Mouse (Mus musculus): ENCODE results near the gene Mpc2.
A peak's percentile ranks its signal among the peaks of the same experiment; 100 is the strongest.

Gene Mpc2

GRCm38 (mm10) chr1:165460360-165460800 lies at the start of gene Mpc2, which contains the start of gene Dcaf6:
TSS of gene Mpc2 (plus strand) at chr1:165460637.
TSS of gene Dcaf6 (minus strand) at chr1:165460475.
- DNase-seq = peak; percentile 100

- no peak for DNase-seq
These were observed 39.0 kb upstream of the Mpc2 start for GRCm38 (mm10) chr1:165421357-165421915.

- DNase-seq = peak; percentile 54
These were observed 34.2 kb upstream of the Mpc2 start for GRCm38 (mm10) chr1:165426254-165426653.

- DNase-seq = no peak
These were observed 27.6 kb upstream of the Mpc2 start for GRCm38 (mm10) chr1:165432883-165433282.

GRCm38 (mm10) chr1:165438289-165439021 lies 22.0 kb upstream of the Mpc2 start:
- DNase-seq = no peak

- DNase-seq = no peak
These were observed 19.6 kb upstream of the Mpc2 start for GRCm38 (mm10) chr1:165440788-165441187.

GRCm38 (mm10) chr1:165441201-165441600 lies 19.2 kb upstream of the Mpc2 start:
- DNase-seq = no peak

- DNase-seq = no peak
These were observed 18.7 kb upstream of the Mpc2 start for GRCm38 (mm10) chr1:165441719-165442118.

GRCm38 (mm10) chr1:165459041-165459502 lies 1.4 kb upstream of the Mpc2 start:
- no peak for DNase-seq

GRCm38 (mm10) chr1:165459503-165460181 lies 795 bp upstream of the Mpc2 start:
- peak; percentile 79 for DNase-seq

GRCm38 (mm10) chr1:165460801-165461377 lies 452 bp downstream of the Mpc2 start:
- peak; percentile 100 for DNase-seq

- DNase-seq = peak; percentile 22
These were observed 1.2 kb downstream of the Mpc2 start for GRCm38 (mm10) chr1:165461681-165462080.

GRCm38 (mm10) chr1:165462861-165463260 lies 2.4 kb downstream of the Mpc2 start:
- DNase-seq = no peak

GRCm38 (mm10) chr1:165464574-165464973 lies 4.1 kb downstream of the Mpc2 start:
- no peak for DNase-seq

GRCm38 (mm10) chr1:165468971-165469370 lies 8.5 kb downstream of the Mpc2 start:
- DNase-seq = no peak

GRCm38 (mm10) chr1:165469717-165470116 lies 9.3 kb downstream of the Mpc2 start:
- DNase-seq = no peak

GRCm38 (mm10) chr1:165471490-165471889 lies 11.1 kb downstream of the Mpc2 start:
- no peak for DNase-seq

- no peak for DNase-seq
These were observed 24.3 kb downstream of the Mpc2 start, which contains the start of gene Adcy10 for GRCm38 (mm10) chr1:165484688-165485233. TSS of gene Adcy10 (plus strand) at chr1:165485183.

- no peak for DNase-seq
These were observed 25.7 kb downstream of the Mpc2 start for GRCm38 (mm10) chr1:165486108-165486507.

- no peak for DNase-seq
These were observed 28.8 kb downstream of the Mpc2 start for GRCm38 (mm10) chr1:165489197-165489596.

GRCm38 (mm10) chr1:165498856-165499255 lies 38.4 kb downstream of the Mpc2 start:
- no peak for DNase-seq

GRCm38 (mm10) chr1:165503307-165504024 lies 43.0 kb downstream of the Mpc2 start:
- peak; percentile 40 for DNase-seq

Data from liver (tissue).